Mouse (Mus musculus) olfactory bulb, adult 2 months (tissue): ENCODE measurements around the gene Cacna1c. TPM values are rescaled to one million over a fixed set of nuclear protein-coding genes. Genes with fewer than 3 reads are reported as not detected.

Experiments used
- H3K27ac ChIP-seq: fragments of 200-500 bp; 2 replicates; pipeline ENCODE4 v1.5.1; 2012; ENCODE audit warnings: low read depth, low read length; ENCODE audit not compliant: insufficient read depth
- H3K4me1 ChIP-seq: fragments of 200-500 bp; 2 replicates; pipeline ENCODE4 v1.6.1; 2012; ENCODE audit warnings: low read length; ENCODE audit not compliant: control insufficient read depth, insufficient read depth
- H3K4me3 ChIP-seq: fragments of 200-500 bp; 2 replicates; pipeline ENCODE4 v1.5.1; 2012; ENCODE audit warnings: mild to moderate bottlenecking, low read depth, low read length, moderate library complexity; ENCODE audit not compliant: insufficient read depth
- CTCF ChIP-seq: fragments of 200-500 bp; IDR thresholded peaks from 2 replicates; pipeline ENCODE4 v1.5.1; 2012; ENCODE audit warnings: low read depth, mild to moderate bottlenecking, low read length, moderate library complexity; ENCODE audit not compliant: insufficient read depth
- POLR2A ChIP-seq: fragments of 200-500 bp; IDR thresholded peaks from 2 replicates; pipeline ENCODE4 v1.6.1; 2012; ENCODE audit warnings: mild to moderate bottlenecking, low read depth, low read length, moderate library complexity; ENCODE audit not compliant: insufficient read depth
- WGBS: fragments of 180-500 bp; shearing (Covaris S2); methylation state at CpG from one replicate; pipeline ENCODE4 v1.1.7; 2018; 5-methylcytosine and 5-hydroxymethylcytosine counted together
- polyA plus RNA-seq: library from polyadenylated mRNA; stranded (reverse); fragments of >200 nt; gene quantifications from 2 replicates; pipeline ENCODE4 v1.2.4, GENCODE M21; 2012; ENCODE audit warnings: low replicate concordance; ENCODE audit not compliant: missing spikeins, insufficient read depth, insufficient read length

The Cacna1c gene
- polyA plus RNA-seq, 1 experiment = 35.8 TPM

DNA sequence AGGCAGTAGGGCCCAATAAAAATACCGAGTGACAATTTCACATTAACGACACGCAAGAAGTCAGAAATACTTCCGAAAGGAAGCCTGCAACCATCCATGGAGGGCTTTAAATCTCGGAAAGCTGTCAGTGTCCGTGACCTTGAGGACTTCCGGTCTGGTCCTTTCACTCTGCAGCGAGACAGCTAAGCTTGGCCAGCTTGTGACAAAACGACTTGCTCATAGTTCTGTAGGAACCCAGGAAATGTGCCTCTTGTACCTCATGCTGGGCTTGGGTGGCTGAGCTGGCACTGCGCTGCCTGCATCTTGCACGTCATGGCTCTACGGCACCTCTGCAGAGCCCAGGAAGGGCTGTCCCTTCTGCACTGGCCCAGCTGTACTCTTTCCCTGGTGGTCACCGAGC, 348.5 kb downstream of the Cacna1c start:
- Histone ChIP-seq H3K27ac (peak overlapping the region; percentile 82), H3K4me3 (no peak overlapping the region), H3K4me1 (peaks cover 37% of the 10 kb centered on the region)
- WGBS = 62% methylated on average over 13 of the region's 13 CpGs
- TF ChIP-seq CTCF (no peak), POLR2A (no peak)

DNA sequence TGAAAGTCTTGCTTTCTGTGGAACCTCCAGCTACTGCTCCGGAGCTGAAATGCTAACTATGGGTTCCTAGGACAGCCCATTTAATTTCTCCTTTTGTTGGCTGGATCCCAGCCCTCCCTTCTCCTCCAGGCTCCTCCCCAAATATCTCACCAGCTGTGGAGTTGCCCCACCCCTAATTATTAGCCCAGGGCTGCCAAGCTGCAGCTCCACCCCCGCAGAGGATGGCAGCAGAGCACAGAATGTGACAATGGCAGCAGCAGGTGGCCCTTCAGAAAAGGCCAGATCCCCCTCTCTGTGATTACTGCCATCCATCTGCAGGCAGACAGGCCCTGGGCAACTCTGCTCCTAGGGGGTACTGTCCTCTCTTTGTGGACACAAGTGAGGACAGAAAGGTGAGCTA, 350.4 kb downstream of the Cacna1c start:
- H3K4me3 ChIP-seq = no peak overlapping the region
- 8% methylated on average over 2 of the region's 2 CpGs for WGBS
- peaks cover 46% of the 10 kb centered on the region for H3K4me1 ChIP-seq
- TF ChIP-seq POLR2A (no peak), CTCF (no peak)
- H3K27ac ChIP-seq = peak overlapping the region; percentile 82

DNA sequence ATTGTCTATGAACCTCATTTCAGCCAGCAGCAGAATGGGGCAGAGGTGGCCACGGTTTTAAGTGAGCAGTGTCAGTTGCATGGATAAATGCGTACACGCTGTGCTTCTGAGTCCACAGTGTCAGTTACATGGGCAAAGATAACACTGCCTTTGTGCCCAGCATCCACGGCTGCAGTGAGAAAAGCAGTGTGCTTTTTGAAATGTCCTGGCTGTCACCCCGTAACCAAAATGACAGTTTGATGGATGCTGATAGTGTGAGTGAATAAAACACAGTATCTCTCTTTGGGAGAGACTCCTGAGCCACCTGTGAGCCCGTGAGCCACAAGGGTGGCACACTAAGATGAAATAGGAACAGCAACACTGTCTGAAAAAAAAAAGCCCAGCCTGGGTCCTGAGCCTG, 351.0 kb downstream of the Cacna1c start:
- H3K4me1 ChIP-seq = peaks cover 47% of the 10 kb centered on the region
- H3K27ac ChIP-seq = peak overlapping the region; percentile 96
- 30% methylated on average over 6 of the region's 6 CpGs for WGBS
- TF ChIP-seq POLR2A = no peak
- TF ChIP-seq CTCF = no peak
- H3K4me3 ChIP-seq = no peak overlapping the region

DNA sequence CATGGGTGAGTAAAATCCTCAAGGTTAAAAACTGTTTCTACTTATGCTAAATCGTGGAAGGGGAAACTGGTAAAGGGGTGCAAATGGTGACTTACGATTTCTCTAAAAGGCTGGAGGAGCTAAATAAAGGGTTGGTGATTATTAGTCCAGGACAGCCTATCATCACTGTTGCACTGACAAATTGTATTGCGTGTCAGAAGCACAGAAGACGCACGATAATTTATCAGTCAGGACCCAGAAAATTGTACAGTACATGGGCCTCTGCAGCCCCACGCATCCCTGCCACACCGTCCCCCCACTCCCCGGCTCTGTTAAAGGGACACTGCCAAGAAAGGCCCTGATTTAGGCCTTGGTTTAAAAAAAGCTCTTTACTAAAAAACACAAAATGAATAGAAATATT, 352.7 kb downstream of the Cacna1c start:
- H3K4me3 ChIP-seq = no peak overlapping the region
- H3K27ac ChIP-seq = peak overlapping the region; percentile 96
- WGBS = 38% methylated on average over 8 of the region's 8 CpGs
- peaks cover 60% of the 10 kb centered on the region for H3K4me1 ChIP-seq
- TF ChIP-seq POLR2A (no peak), CTCF (no peak)

DNA sequence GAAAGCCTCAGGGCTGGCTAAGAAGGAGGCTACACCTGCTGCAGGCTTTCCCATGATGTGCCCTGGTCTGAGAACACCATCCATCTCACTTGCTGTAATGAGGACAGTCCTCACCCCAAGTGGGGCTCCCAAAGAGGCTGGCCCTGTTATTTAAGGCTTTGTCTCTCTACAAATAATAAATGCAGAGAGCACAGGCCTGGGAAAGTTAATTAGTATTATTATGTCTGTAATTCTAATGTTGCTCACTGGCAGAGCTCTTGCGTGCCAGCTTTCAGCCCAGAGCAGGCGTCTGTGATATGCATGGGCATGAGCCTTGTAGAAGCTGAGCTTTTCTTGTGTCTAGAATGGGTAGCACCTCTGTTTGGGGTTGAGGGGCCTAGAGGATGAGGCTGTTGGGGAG, 354.3 kb downstream of the Cacna1c start:
- peak overlapping the region; percentile 78 for H3K27ac ChIP-seq
- TF ChIP-seq CTCF (no peak), POLR2A (no peak)
- WGBS = 32% methylated on average over 2 of the region's 2 CpGs
- no peak overlapping the region for H3K4me3 ChIP-seq
- peaks cover 52% of the 10 kb centered on the region for H3K4me1 ChIP-seq

DNA sequence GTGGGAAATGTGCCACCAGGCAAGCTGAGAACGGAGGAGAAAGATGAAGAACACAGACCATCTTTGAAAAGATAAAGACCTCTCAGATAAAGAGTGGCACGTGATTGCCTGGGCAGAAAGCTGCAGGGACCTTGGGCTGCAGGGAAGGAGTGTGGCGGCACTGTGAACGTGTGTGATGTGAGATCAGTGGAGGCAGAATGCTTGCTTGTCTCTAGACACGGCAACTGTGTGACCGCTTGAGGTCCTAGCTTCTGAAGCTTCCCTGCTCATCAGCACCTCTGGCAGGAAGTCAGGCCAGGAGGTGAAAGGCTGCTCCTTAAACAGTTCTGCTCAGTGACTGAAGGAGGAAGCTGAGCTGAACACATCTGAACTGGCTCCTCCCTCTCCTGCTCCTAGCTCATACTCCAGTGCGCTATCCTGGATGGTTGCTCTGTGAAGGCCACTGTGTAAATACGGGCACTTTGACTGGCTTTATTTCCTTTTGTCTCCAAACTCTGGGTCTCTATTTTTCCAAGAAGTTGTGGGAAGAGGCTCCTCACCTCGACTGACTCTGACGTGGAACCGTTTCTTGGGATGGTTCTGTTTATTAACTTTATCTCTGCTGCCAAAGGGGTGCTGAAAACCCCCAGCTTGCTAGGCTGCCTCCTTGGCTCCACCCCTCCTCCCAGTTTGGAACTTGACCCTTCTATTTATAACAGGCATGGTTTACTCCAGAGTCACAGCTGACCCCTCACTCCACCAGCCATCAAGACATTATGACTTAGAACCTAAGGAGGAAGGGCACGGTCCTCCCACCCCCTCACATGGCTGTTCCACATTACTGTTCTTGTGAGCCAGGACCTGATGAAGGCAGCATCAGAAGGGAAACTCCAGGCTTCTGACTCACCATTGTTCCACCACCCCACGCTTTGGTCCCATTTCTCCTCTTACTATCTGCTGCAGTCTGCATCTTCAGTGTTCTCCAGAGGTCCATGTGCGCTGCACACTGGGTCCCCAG, 357.0 kb downstream of the Cacna1c start:
- Histone ChIP-seq H3K4me1 (peaks cover 43% of the 10 kb centered on the region), H3K27ac (peak overlapping the region; percentile 76), H3K4me3 (no peak overlapping the region)
- 42% methylated on average over 14 of the region's 14 CpGs for WGBS
- TF ChIP-seq CTCF (no peak), POLR2A (no peak)

DNA sequence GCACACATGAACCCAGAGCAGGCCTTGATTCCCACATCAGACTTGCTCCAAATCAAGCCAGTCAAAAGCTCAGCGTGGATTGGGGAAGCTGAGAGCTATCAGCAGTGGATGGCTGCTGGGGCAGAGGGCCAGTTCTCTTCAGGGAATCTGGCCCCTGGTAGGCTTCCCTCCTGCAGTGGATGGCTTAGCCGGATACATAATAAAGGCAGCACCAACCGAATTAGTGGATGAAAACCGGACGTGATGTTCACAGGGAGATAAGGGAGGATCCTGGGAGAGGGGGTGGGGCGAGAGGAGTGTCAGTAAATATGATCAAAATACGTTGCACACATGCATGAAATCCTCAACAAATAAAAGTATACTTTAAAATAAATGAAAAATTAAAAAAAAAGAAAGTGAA, 359.5 kb downstream of the Cacna1c start:
- WGBS = 48% methylated on average over 7 of the region's 7 CpGs
- no peak overlapping the region for H3K4me3 ChIP-seq
- peaks cover 44% of the 10 kb centered on the region for H3K4me1 ChIP-seq
- H3K27ac ChIP-seq = no peak overlapping the region
- TF ChIP-seq POLR2A = no peak
- TF ChIP-seq CTCF = no peak

GRCm38 (mm10) chr6:118834046-118834445, 362.2 kb downstream of the Cacna1c start:
- Histone ChIP-seq H3K27ac (peak overlapping the region; percentile 74), H3K4me3 (no peak overlapping the region), H3K4me1 (peaks cover 34% of the 10 kb centered on the region)
- 44% methylated on average over 8 of the region's 8 CpGs for WGBS
- TF ChIP-seq POLR2A = no peak
- no peak for TF ChIP-seq CTCF

DNA sequence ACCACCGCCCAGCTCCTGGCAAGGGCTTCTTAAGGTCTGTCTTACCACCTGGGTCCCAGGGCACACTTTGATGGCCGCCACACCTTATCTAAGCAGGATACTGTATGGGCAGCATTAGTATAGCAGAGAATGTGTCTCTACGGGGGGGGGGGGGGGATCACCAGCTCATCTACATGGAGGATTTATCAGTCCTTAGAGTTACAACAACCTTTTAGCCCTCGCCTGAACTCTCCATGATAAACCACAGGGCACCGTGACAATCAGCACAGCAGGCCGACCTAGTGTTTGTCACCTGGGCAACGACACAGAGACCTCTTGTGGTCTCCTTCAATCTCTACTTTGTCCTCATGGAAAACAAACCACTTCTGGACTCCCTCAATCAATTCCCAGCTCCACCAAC, 363.2 kb downstream of the Cacna1c start:
- 85% methylated on average over 7 of the region's 7 CpGs for WGBS
- Histone ChIP-seq H3K4me1 (peaks cover 30% of the 10 kb centered on the region), H3K27ac (0 out of 2 replicates have a peak overlapping the region, but pooled peaks have one; percentile 45), H3K4me3 (no peak overlapping the region)
- no peak for TF ChIP-seq CTCF
- no peak for TF ChIP-seq POLR2A

- Histone ChIP-seq H3K4me3 (no peak overlapping the region), H3K27ac (no peak overlapping the region), H3K4me1 (peaks cover 34% of the 10 kb centered on the region)
- no peak for TF ChIP-seq CTCF
- no peak for TF ChIP-seq POLR2A
- WGBS = 92% methylated on average over 2 of the region's 2 CpGs
Measured at GRCm38 (mm10) chr6:118832616-118833015, 363.6 kb downstream of the Cacna1c start.
